8 mouse cellular contexts compared by ENCODE assay signal in genomic region chr2:181188681-181189080, GRCm38 (mm10). TPM values are rescaled to one million over a fixed set of nuclear protein-coding genes. Genes with fewer than 3 reads are reported as not detected.
DNase-seq lines count a peak whose midpoint lies in the region; ATAC-seq lines count a peak whose summit lies in the region.

No protein-coding gene starts in this region.

- peaks cover 23% of the 10 kb centered on the region for H3K27me3 ChIP-seq in megakaryocyte, embryonic 14.5 days (replicated peaks)
- H3K27me3 ChIP-seq in forebrain, embryonic 15.5 days: no peaks in the 10 kb centered on the region
- no peaks in the 10 kb centered on the region for H3K27me3 ChIP-seq in kidney, embryonic 15.5 days
- H3K27me3 ChIP-seq in midbrain, embryonic 10.5 days (ENCODE audit: low read depth, poor library complexity, severe bottlenecking): no peaks in the 10 kb centered on the region

- H3K9me3 ChIP-seq in megakaryocyte, embryonic 14.5 days: no peaks in the 10 kb centered on the region
- H3K9me3 ChIP-seq in forebrain, embryonic 15.5 days: no peaks in the 10 kb centered on the region
- H3K9me3 ChIP-seq in kidney, embryonic 15.5 days (replicated peaks): no peaks in the 10 kb centered on the region
- no peaks in the 10 kb centered on the region for H3K9me3 ChIP-seq in midbrain, embryonic 10.5 days (replicated peaks)

- H3K4me3 ChIP-seq in megakaryocyte, embryonic 14.5 days (replicated peaks): peak overlapping the region; percentile 80
- peak overlapping the region; percentile 88 for H3K4me3 ChIP-seq in forebrain, embryonic 15.5 days
- H3K4me3 ChIP-seq in kidney, embryonic 15.5 days (replicated peaks): peak overlapping the region; percentile 81
- H3K4me3 ChIP-seq in midbrain, embryonic 10.5 days: peak overlapping the region; percentile 75

- ATAC-seq in megakaryocyte, adult 5-6 weeks (ENCODE audit: poor library complexity, severe bottlenecking): no peak
- no peak for ATAC-seq in forebrain, embryonic 15.5 days (replicated peaks)
- no peak for ATAC-seq in kidney, embryonic 15.5 days (replicated peaks; ENCODE audit: low FRiP score)
- ATAC-seq in monocyte, adult 5-6 weeks (replicated peaks; ENCODE audit: insufficient number of reproducible peaks, low FRiP score, low TSS enrichment, poor library complexity, severe bottlenecking): no peak

- H3K4me1 ChIP-seq in megakaryocyte, embryonic 14.5 days: peaks cover 32% of the 10 kb centered on the region
- H3K4me1 ChIP-seq in forebrain, embryonic 15.5 days: peaks cover 16% of the 10 kb centered on the region
- H3K4me1 ChIP-seq in kidney, embryonic 15.5 days: peaks cover 12% of the 10 kb centered on the region
- H3K4me1 ChIP-seq in midbrain, embryonic 10.5 days: peaks cover 20% of the 10 kb centered on the region

- WGBS in forebrain, embryonic 15.5 days: 80% methylated on average over 2 of the region's 2 CpGs
- WGBS in kidney, embryonic 15.5 days: 52% methylated on average over 2 of the region's 2 CpGs
- WGBS in midbrain, embryonic 10.5 days: 55% methylated on average over 2 of the region's 2 CpGs

- H3K27ac ChIP-seq in forebrain, embryonic 15.5 days (replicated peaks): peak overlapping the region; percentile 24; the same call in 1 of the 2 replicates
- peak overlapping the region; percentile 82 for H3K27ac ChIP-seq in kidney, embryonic 15.5 days
- H3K27ac ChIP-seq in midbrain, embryonic 10.5 days (replicated peaks): peak overlapping the region; percentile 98

- no peak for DNase-seq in midbrain, embryonic 10.5 days (ENCODE audit: low spot score)
- peak; percentile 31 for DNase-seq in thymus, postnatal 14 days
- DNase-seq in right cerebral cortex, postnatal 25 days: no peak

- peaks cover 13% of the 10 kb centered on the region for H3K36me3 ChIP-seq in megakaryocyte, embryonic 14.5 days (replicated peaks; ENCODE audit: low read length)
- H3K36me3 ChIP-seq in forebrain, embryonic 15.5 days: peaks cover 11% of the 10 kb centered on the region
- peaks cover 16% of the 10 kb centered on the region for H3K36me3 ChIP-seq in kidney, embryonic 15.5 days
- peaks cover 18% of the 10 kb centered on the region for H3K36me3 ChIP-seq in midbrain, embryonic 10.5 days

- H3K9ac ChIP-seq in forebrain, embryonic 15.5 days (replicated peaks): peak overlapping the region; percentile 99; the same call in 1 of the 2 replicates
- H3K9ac ChIP-seq in kidney, embryonic 15.5 days: no peak overlapping the region

- peak overlapping the region; percentile 74 for H3K4me2 ChIP-seq in forebrain, embryonic 15.5 days (replicated peaks)
- peak overlapping the region; percentile 88 for H3K4me2 ChIP-seq in kidney, embryonic 15.5 days

RNA-seq across cellular contexts. Expression of gene Ppdpf, which starts 1.6 kb away (rescaled TPM):
- 257 and 509 TPM in 2 replicates for polyA plus RNA-seq in megakaryocyte, embryonic 14.5 days (2012; ENCODE audit: insufficient read depth, low replicate concordance)
- total RNA-seq in megakaryocyte, adult 5-6 weeks (2015): 87.9 and 88.9 TPM in 2 replicates
- total RNA-seq in megakaryocyte, adult 5-6 weeks (2017): 55.7 and 56.1 TPM in 2 replicates
- polyA plus RNA-seq in forebrain, embryonic 15.5 days (2015; fragmentation: Nextera tagmentation; extraction: Ambion mirVana): 512 and 520 TPM in 2 replicates
- polyA plus RNA-seq in kidney, embryonic 15.5 days (2015; fragmentation: Nextera tagmentation; extraction: Ambion mirVana): 315 and 330 TPM in 2 replicates
- polyA plus RNA-seq in midbrain, embryonic 10.5 days (2016; fragmentation: Nextera tagmentation; extraction: Ambion mirVana): 375 and 418 TPM in 2 replicates
- total RNA-seq in monocyte, adult 5-6 weeks (2017): 68.9 to 87.3 TPM (median 84.2 TPM) in 3 replicates

RNA-seq across cellular contexts. Expression of gene Ptk6, which starts 13.9 kb away (rescaled TPM):
- not detected in 2 replicates for polyA plus RNA-seq in megakaryocyte, embryonic 14.5 days (2012; ENCODE audit: insufficient read depth, low replicate concordance)
- not detected in 2 replicates for total RNA-seq in megakaryocyte, adult 5-6 weeks (2015)
- total RNA-seq in megakaryocyte, adult 5-6 weeks (2017): not detected in 2 replicates
- polyA plus RNA-seq in forebrain, embryonic 15.5 days (2015; fragmentation: Nextera tagmentation; extraction: Ambion mirVana): not detected in 2 replicates
- 0.04 TPM in 1 of 2 replicates, not detected in the other for polyA plus RNA-seq in kidney, embryonic 15.5 days (2015; fragmentation: Nextera tagmentation; extraction: Ambion mirVana)
- 0.07 TPM in 1 of 2 replicates, not detected in the other for polyA plus RNA-seq in midbrain, embryonic 10.5 days (2016; fragmentation: Nextera tagmentation; extraction: Ambion mirVana)
- 0.53 to 3.0 TPM (median 1.8 TPM) in 3 replicates for total RNA-seq in monocyte, adult 5-6 weeks (2017)

RNA-seq across cellular contexts. Expression of gene Srms, which starts 24.3 kb away (rescaled TPM):
- not detected in 2 replicates for polyA plus RNA-seq in megakaryocyte, embryonic 14.5 days (2012; ENCODE audit: insufficient read depth, low replicate concordance)
- not detected in 2 replicates for total RNA-seq in megakaryocyte, adult 5-6 weeks (2015)
- not detected in 2 replicates for total RNA-seq in megakaryocyte, adult 5-6 weeks (2017)
- polyA plus RNA-seq in forebrain, embryonic 15.5 days (2015; fragmentation: Nextera tagmentation; extraction: Ambion mirVana): 0.06 TPM in 1 of 2 replicates, not detected in the other
- 0.24 and 0.45 TPM in 2 replicates for polyA plus RNA-seq in kidney, embryonic 15.5 days (2015; fragmentation: Nextera tagmentation; extraction: Ambion mirVana)
- polyA plus RNA-seq in midbrain, embryonic 10.5 days (2016; fragmentation: Nextera tagmentation; extraction: Ambion mirVana): 0.10 and 0.20 TPM in 2 replicates
- 0.95 to 1.3 TPM in 2 of 3 replicates, not detected in the other for total RNA-seq in monocyte, adult 5-6 weeks (2017)

RNA-seq across cellular contexts. Expression of gene Fndc11, which starts 31.1 kb away (rescaled TPM):
- not detected in 2 replicates for polyA plus RNA-seq in megakaryocyte, embryonic 14.5 days (2012; ENCODE audit: insufficient read depth, low replicate concordance)
- not detected in 2 replicates for total RNA-seq in megakaryocyte, adult 5-6 weeks (2015)
- total RNA-seq in megakaryocyte, adult 5-6 weeks (2017): not detected in 2 replicates
- not detected in 2 replicates for polyA plus RNA-seq in forebrain, embryonic 15.5 days (2015; fragmentation: Nextera tagmentation; extraction: Ambion mirVana)
- polyA plus RNA-seq in kidney, embryonic 15.5 days (2015; fragmentation: Nextera tagmentation; extraction: Ambion mirVana): 0.14 and 0.26 TPM in 2 replicates
- 0.10 and 0.15 TPM in 2 replicates for polyA plus RNA-seq in midbrain, embryonic 10.5 days (2016; fragmentation: Nextera tagmentation; extraction: Ambion mirVana)
- total RNA-seq in monocyte, adult 5-6 weeks (2017): 0.39 TPM in 1 of 3 replicates, not detected in the others

RNA-seq across cellular contexts. Expression of gene Eef1a2, which starts 31.9 kb away (rescaled TPM):
- not detected in 2 replicates for polyA plus RNA-seq in megakaryocyte, embryonic 14.5 days (2012; ENCODE audit: insufficient read depth, low replicate concordance)
- total RNA-seq in megakaryocyte, adult 5-6 weeks (2015): not detected in 2 replicates
- total RNA-seq in megakaryocyte, adult 5-6 weeks (2017): not detected in 2 replicates
- polyA plus RNA-seq in forebrain, embryonic 15.5 days (2015; fragmentation: Nextera tagmentation; extraction: Ambion mirVana): 5.8 and 6.3 TPM in 2 replicates
- 0.08 and 0.17 TPM in 2 replicates for polyA plus RNA-seq in kidney, embryonic 15.5 days (2015; fragmentation: Nextera tagmentation; extraction: Ambion mirVana)
- 0.29 TPM in 1 of 2 replicates, not detected in the other for polyA plus RNA-seq in midbrain, embryonic 10.5 days (2016; fragmentation: Nextera tagmentation; extraction: Ambion mirVana)
- total RNA-seq in monocyte, adult 5-6 weeks (2017): not detected in 3 replicates

Comparison
In these comparisons a context has a peak if more than half of its experiments do, and no peak if none do; other contexts are left out.
1. H3K27ac ChIP-seq: peak in every context shown above with its lines; median percentile 98 in midbrain, embryonic 10.5 days; 82 in kidney, embryonic 15.5 days; 24 in forebrain, embryonic 15.5 days.